Mouse (Mus musculus) MEL (cell line): Measurements from ENCODE around the gene Vdr. TPM values are rescaled to one million over a fixed set of nuclear protein-coding genes. Genes with fewer than 3 reads are reported as not detected.
A peak's percentile ranks its signal among the peaks of the same experiment; 100 is the strongest.

Experiments used
- DNase-seq: peaks from one replicate; pipeline ENCODE4 v3.0.0; 2011; ENCODE audit warnings: low read depth, low spot score
- H3K27ac ChIP-seq: 2 replicates; pipeline ENCODE4 v1.5.1; 2012; ENCODE audit warnings: low read depth, mild to moderate bottlenecking, control low read depth, low read length, moderate library complexity; ENCODE audit not compliant: control insufficient read depth
- H3K27me3 ChIP-seq, 2 experiments: fragments of 150-350 bp in 1 of 2; sonication (generic) in 1 of 2; 2 replicates each; pipeline ENCODE4 v1.6.1; 2012; ENCODE audit warnings: low read length in 2 of 2, mild to moderate bottlenecking in 2 of 2, improper control_type of control experiment in 1 of 2, moderate library complexity in 1 of 2; ENCODE audit not compliant: insufficient read depth in 2 of 2, control insufficient read depth in 1 of 2
- H3K36me3 ChIP-seq, 2 experiments: 2 replicates each; pipeline ENCODE4 v1.6.1; 2012 to 2014; ENCODE audit warnings: low read length in 2 of 2, improper control_type of control experiment in 1 of 2, inconsistent platforms in 1 of 2, mild to moderate bottlenecking in 1 of 2; ENCODE audit not compliant: insufficient read depth in 2 of 2, control insufficient read depth in 1 of 2
- H3K4me1 ChIP-seq, 2 experiments: fragments of 150-350 bp in 1 of 2; sonication (generic) in 1 of 2; 2 replicates each; pipeline ENCODE4 v1.6.1; 2012; ENCODE audit warnings: low read length in 2 of 2, improper control_type of control experiment in 1 of 2, mild to moderate bottlenecking in 1 of 2; ENCODE audit not compliant: insufficient read depth in 2 of 2, control insufficient read depth in 1 of 2
- H3K4me3 ChIP-seq, 2 experiments: fragments of 150-350 bp in 1 of 2; sonication (generic) in 1 of 2; 2 replicates each; pipeline ENCODE4 v1.5.1; 2012; ENCODE audit warnings: low read depth in 2 of 2, low read length in 2 of 2, mild to moderate bottlenecking in 2 of 2, moderate library complexity in 2 of 2, control low read depth in 1 of 2, improper control_type of control experiment in 1 of 2; ENCODE audit not compliant: control insufficient read depth in 1 of 2, insufficient read depth in 1 of 2
- H3K79me2 ChIP-seq: 2 replicates; pipeline ENCODE4 v1.6.1; 2012; ENCODE audit warnings: mild to moderate bottlenecking, low read length, moderate library complexity; ENCODE audit not compliant: control insufficient read depth, poor library complexity, insufficient read depth
- H3K9ac ChIP-seq: 2 replicates; pipeline ENCODE4 v1.6.1; 2012; ENCODE audit warnings: low read depth, mild to moderate bottlenecking, control low read depth, low read length, moderate library complexity; ENCODE audit not compliant: control insufficient read depth, poor library complexity, severe bottlenecking
- H3K9me3 ChIP-seq: fragments of 150-350 bp; sonication (generic); replicated peaks from 2 replicates; pipeline ENCODE4 v1.6.1; 2012; ENCODE audit warnings: mild to moderate bottlenecking, low read length, improper control_type of control experiment, moderate library complexity; ENCODE audit not compliant: insufficient read depth
- BHLHE40 ChIP-seq: IDR thresholded peaks from 2 replicates; pipeline ENCODE4 v1.6.1; 2012; ENCODE audit warnings: low read depth, mild to moderate bottlenecking, inconsistent platforms, low read length, improper control_type of control experiment, borderline replicate concordance
- CHD1 ChIP-seq: IDR thresholded peaks from 2 replicates; pipeline ENCODE4 v1.6.1; 2012; ENCODE audit warnings: low read depth, mild to moderate bottlenecking, inconsistent platforms, low read length, improper control_type of control experiment
- ELF1 ChIP-seq: IDR thresholded peaks from 2 replicates; pipeline ENCODE4 v1.6.1; 2014; ENCODE audit warnings: low read depth, mild to moderate bottlenecking, inconsistent platforms, low read length, improper control_type of control experiment, moderate library complexity
- POLR2A ChIP-seq, 2 experiments: IDR thresholded peaks; 2 replicates each; pipeline ENCODE4 v1.6.1; 2011 to 2012; ENCODE audit warnings: low read length in 2 of 2, mild to moderate bottlenecking in 2 of 2, control low read depth in 1 of 2, improper control_type of control experiment in 1 of 2, low read depth in 1 of 2, moderate library complexity in 1 of 2; ENCODE audit not compliant: control insufficient read depth in 1 of 2, insufficient read depth in 1 of 2, poor library complexity in 1 of 2
- POLR2AphosphoS5 ChIP-seq: IDR thresholded peaks from 2 replicates; pipeline ENCODE4 v1.6.1; 2012; ENCODE audit warnings: low read depth, borderline replicate concordance, mild to moderate bottlenecking, inconsistent platforms, low read length, moderate library complexity, mixed read lengths
- TAL1 ChIP-seq: IDR thresholded peaks from 2 replicates; pipeline ENCODE4 v1.6.1; 2012; ENCODE audit warnings: mild to moderate bottlenecking, inconsistent platforms, low read length, moderate library complexity, mixed read lengths
- TBP ChIP-seq: IDR thresholded peaks from 2 replicates; pipeline ENCODE4 v1.8.0; 2011; ENCODE audit warnings: low read depth, low read length, improper control_type of control experiment
- TCF12 ChIP-seq: IDR thresholded peaks from 2 replicates; pipeline ENCODE4 v1.6.1; 2014; ENCODE audit warnings: low read depth, mild to moderate bottlenecking, inconsistent platforms, low read length, improper control_type of control experiment, moderate library complexity
- ZMIZ1 ChIP-seq: IDR thresholded peaks from 2 replicates; pipeline ENCODE4 v1.6.1; 2012; ENCODE audit warnings: low read depth, mild to moderate bottlenecking, inconsistent platforms, low read length, improper control_type of control experiment, moderate library complexity
- polyA plus RNA-seq, 2 experiments: library from polyadenylated mRNA; stranded (reverse) in 1 of 2; unstranded in 1 of 2; fragments of >175 nt in 1 of 2; fragments of >200 nt in 1 of 2; gene quantifications; 2 replicates each; pipeline versions ENCODE4 v1.2.1 to v1.2.4; 2012; ENCODE audit warnings: low replicate concordance in 2 of 2, low read depth in 1 of 2; ENCODE audit not compliant: insufficient read length in 2 of 2, insufficient read depth in 1 of 2, missing spikeins in 1 of 2
- total RNA-seq: library from RNA; depleted of rRNA; stranded (reverse); fragments of 300-350 nt; gene quantifications from 2 replicates; pipeline ENCODE4 v1.2.3, GENCODE M21; 2012

Vdr gene
- total and polyA plus RNA-seq, 3 experiments = 0.54 to 1.9 TPM; not detected in 1

DNA sequence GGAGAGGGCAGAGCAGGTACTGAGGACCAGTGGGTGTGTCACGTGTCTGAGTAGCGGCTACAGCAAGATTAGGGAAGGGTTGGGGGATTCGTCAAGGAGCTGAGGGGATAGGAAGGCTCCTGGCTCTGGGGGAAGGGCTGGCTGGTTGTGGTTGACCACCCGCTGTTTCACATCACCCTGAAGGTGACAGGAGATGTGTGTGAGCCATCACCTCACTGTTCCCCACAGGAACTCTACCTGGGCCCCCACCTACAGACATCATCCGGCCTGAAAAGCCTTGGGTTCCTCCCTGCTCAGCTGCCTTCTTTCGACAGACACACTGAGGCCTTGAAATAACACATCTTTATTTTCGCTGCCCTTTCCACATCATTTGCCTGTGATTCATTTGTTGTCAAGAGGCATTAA, 67.2 kb downstream of the Vdr start:
- Histone ChIP-seq H3K36me3 (peaks cover 7 to 68% of the 10 kb centered on the region in 2 experiments), H3K4me1 (peaks cover 26 to 65% of the 10 kb centered on the region in 2 experiments), H3K9ac (peak overlapping the region; percentile 91), H3K27ac (peak overlapping the region; percentile 99), H3K79me2 (peaks cover 76% of the 10 kb centered on the region), H3K9me3 (no peaks in the 10 kb centered on the region), H3K27me3 (no peaks in the 10 kb centered on the region), H3K4me3 (peak overlapping the region; percentile 69 to 84)
- peak; percentile 96 for DNase-seq
- no peak for TF ChIP-seq ELF1
- TF ChIP-seq POLR2AphosphoS5 = peak; percentile 77; the same call in 1 of the 2 replicates
- TF ChIP-seq TAL1 = peak; percentile 47
- peak in 1 of 2 experiments; percentile 84; a peak in 2 of 4 replicates for TF ChIP-seq POLR2A (IDR thresholded peaks at IDR 0.05; ENCODE audit: control insufficient read depth in 1 of 2, insufficient read depth in 1 of 2, low read depth in 1 of 2, low read length in 2 of 2, poor library complexity in 1 of 2)

DNA sequence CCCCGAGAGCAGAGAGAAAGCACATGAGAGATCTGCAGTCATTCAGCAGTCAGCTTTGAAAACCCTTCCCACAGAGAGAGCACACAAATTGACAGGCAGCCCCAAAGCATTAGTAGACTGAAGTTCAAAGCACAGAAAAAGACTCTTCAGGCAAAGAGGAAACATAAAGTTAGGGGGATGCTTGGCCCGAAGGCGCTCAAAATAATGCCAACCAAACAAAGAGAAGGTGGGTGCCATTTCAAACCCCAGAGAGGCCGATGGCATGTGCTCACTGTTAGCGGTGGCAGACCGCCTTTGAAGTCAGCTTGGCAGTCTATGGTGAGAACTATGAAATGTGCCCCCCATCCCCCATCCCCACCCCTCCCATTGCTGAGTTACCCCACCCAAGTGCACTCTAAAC, 68.4 kb downstream of the Vdr start:
- peak; percentile 81 for DNase-seq
- peak overlapping the region; percentile 69 to 84 for H3K4me3 ChIP-seq

GRCm38 (mm10) chr15:97841383-97841782, 69.0 kb downstream of the Vdr start:
- H3K79me2 ChIP-seq = peaks cover 80% of the 10 kb centered on the region
- peak; percentile 97 for DNase-seq
- H3K36me3 ChIP-seq = peaks cover 14 to 71% of the 10 kb centered on the region in 2 experiments
- H3K4me1 ChIP-seq = peaks cover 35 to 71% of the 10 kb centered on the region in 2 experiments
- peak overlapping the region; percentile 91 for H3K9ac ChIP-seq
- H3K4me3 ChIP-seq = peak overlapping the region; percentile 69 to 84
- no peaks in the 10 kb centered on the region for H3K27me3 ChIP-seq
- peak overlapping the region; percentile 99 for H3K27ac ChIP-seq
- TF ChIP-seq ZMIZ1 = no peak
- peak; percentile 88 for TF ChIP-seq TAL1
- TF ChIP-seq CHD1 = no peak
- peak in 1 of 2 experiments; percentile 37; a peak in 1 of 4 replicates for TF ChIP-seq POLR2A (IDR thresholded peaks at IDR 0.05; ENCODE audit: control insufficient read depth in 1 of 2, insufficient read depth in 1 of 2, low read depth in 1 of 2, low read length in 2 of 2, poor library complexity in 1 of 2)
- no peaks in the 10 kb centered on the region for H3K9me3 ChIP-seq

More for the DNA sequence above, 68.4 kb downstream of the Vdr start:
- Histone ChIP-seq H3K27ac (peak overlapping the region; percentile 99), H3K27me3 (no peaks in the 10 kb centered on the region), H3K36me3 (peaks cover 11 to 78% of the 10 kb centered on the region in 2 experiments), H3K4me1 (peaks cover 35 to 70% of the 10 kb centered on the region in 2 experiments), H3K9me3 (no peaks in the 10 kb centered on the region), H3K9ac (peak overlapping the region; percentile 91), H3K79me2 (peaks cover 78% of the 10 kb centered on the region)
- TF ChIP-seq BHLHE40 = no peak
- TF ChIP-seq POLR2A (IDR thresholded peaks at IDR 0.05; ENCODE audit: control insufficient read depth in 1 of 2, insufficient read depth in 1 of 2, low read depth in 1 of 2, low read length in 2 of 2, poor library complexity in 1 of 2) = peak in 1 of 2 experiments; percentile 20; a peak in 1 of 4 replicates
- TF ChIP-seq TBP = no peak
- no peak for TF ChIP-seq TCF12
